Mouse (Mus musculus): ENCODE results near the gene 4930524J08Rik. TPM values are rescaled to one million over a fixed set of nuclear protein-coding genes. Genes with fewer than 3 reads are reported as not detected.

4930524J08Rik gene
- polyA plus RNA-seq (2017; shearing (Covaris generic)): not detected

DNA sequence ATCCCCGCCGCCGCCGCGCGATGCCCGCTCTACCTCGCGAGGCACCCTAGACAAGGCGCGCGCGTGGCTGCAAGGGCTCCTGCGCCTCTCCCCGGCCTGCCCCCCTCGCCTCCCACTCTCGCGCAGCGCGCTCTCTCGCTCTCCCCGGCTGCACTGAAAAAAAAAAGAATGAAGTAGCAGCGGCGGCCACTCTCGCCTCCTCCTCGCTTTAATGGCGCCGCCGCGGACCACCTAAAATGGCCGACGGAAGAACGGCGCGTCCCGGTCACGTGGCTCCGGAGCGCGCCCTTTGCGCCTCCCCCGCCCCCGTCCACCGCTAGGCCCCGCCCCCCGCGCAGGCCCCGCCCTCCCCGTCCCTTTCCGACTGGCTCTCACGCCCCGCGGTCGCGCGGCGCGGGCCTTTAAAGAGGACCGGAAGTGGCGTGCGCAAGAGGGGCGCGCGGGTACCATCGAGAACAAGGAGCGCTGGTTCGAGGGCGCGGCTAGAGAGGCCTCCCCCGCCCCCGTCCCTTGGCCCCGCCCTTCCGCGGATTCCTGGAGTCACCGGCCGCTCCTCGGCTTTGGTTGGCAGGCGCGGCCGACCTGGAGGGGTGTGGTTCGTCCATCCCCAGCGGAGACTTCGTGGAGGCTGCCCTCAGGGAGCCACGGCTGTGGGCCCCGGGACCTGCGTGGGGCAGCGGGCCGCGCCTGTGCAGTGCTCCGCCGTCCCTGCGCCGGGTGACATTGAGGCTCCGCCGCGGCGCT lies at the start of gene 4930524J08Rik, which contains the start of gene Hnrnpd:
4930524J08Rik (plus strand) TSS at position 363 of the 744 bp plus-strand sequence.
Hnrnpd (minus strand) TSS at position 240 of the 744 bp plus-strand sequence.

Other genes with a start within 250 kb of the 4930524J08Rik start
- gene Rasgef1b, start 250.0 kb upstream of the 4930524J08Rik start, polyA plus RNA-seq (2017; shearing (Covaris generic)): 8.0 TPM
- not detected for gene Vamp9, start 72.8 kb upstream of the 4930524J08Rik start, polyA plus RNA-seq (2017; shearing (Covaris generic))
- 412 TPM for gene Hnrnpd, start 123 bp upstream of the 4930524J08Rik start, polyA plus RNA-seq (2017; shearing (Covaris generic))
- 202 TPM for gene Hnrnpdl, start 60.6 kb downstream of the 4930524J08Rik start, polyA plus RNA-seq (2017; shearing (Covaris generic))
- gene Enoph1, start 60.9 kb downstream of the 4930524J08Rik start, polyA plus RNA-seq (2017; shearing (Covaris generic)): 22.2 TPM
- gene Tmem150c, start 180.7 kb downstream of the 4930524J08Rik start, polyA plus RNA-seq (2017; shearing (Covaris generic)): not detected

Data from effector memory CD4-positive, alpha-beta T cell, adult 5 months (primary cell).